Mouse (Mus musculus) liver, adult 2 months (tissue): ENCODE measurements around the gene Cyp2d11. TPM values are rescaled to one million over a fixed set of nuclear protein-coding genes. Genes with fewer than 3 reads are reported as not detected.

Experiments used
- DNase-seq: peaks from one replicate; pipeline ENCODE4 v3.0.0-alpha.2; 2011; ENCODE audit warnings: low read depth, low spot score; ENCODE audit errors: extremely low read depth
- H3K27ac ChIP-seq: fragments of 200-500 bp; replicated peaks from 2 replicates; pipeline ENCODE4 v1.5.1; 2012; ENCODE audit warnings: low read depth, mild to moderate bottlenecking, control low read depth, inconsistent platforms, low read length; ENCODE audit not compliant: insufficient read depth
- H3K27me3 ChIP-seq: fragments of 200-500 bp; 2 replicates; pipeline ENCODE4 v1.6.1; 2012; ENCODE audit warnings: mild to moderate bottlenecking, moderate library complexity, low read length, inconsistent platforms; ENCODE audit not compliant: control insufficient read depth, insufficient read depth
- H3K36me3 ChIP-seq: fragments of 200-500 bp; 2 replicates; pipeline ENCODE4 v1.6.1; 2012; ENCODE audit warnings: low read length, inconsistent platforms; ENCODE audit not compliant: control insufficient read depth, insufficient read depth
- H3K4me1 ChIP-seq: fragments of 200-500 bp; 2 replicates; pipeline ENCODE4 v1.6.1; 2011; ENCODE audit warnings: low read length; ENCODE audit not compliant: control insufficient read depth, insufficient read depth
- H3K4me3 ChIP-seq: fragments of 200-500 bp; 2 replicates; pipeline ENCODE4 v1.5.1; 2011; ENCODE audit warnings: low read depth, mild to moderate bottlenecking, control low read depth, low read length, moderate library complexity; ENCODE audit not compliant: insufficient read depth
- H3K79me2 ChIP-seq: fragments of 200-500 bp; 2 replicates; pipeline ENCODE4 v1.6.1; 2012; ENCODE audit warnings: inconsistent platforms, mild to moderate bottlenecking, low read length, moderate library complexity; ENCODE audit not compliant: control insufficient read depth, insufficient read depth
- H3K9ac ChIP-seq: fragments of 200-500 bp; 2 replicates; pipeline ENCODE4 v1.6.1; 2012; ENCODE audit warnings: low read depth, mild to moderate bottlenecking, control low read depth, inconsistent platforms, low read length
- CTCF ChIP-seq: fragments of 200-500 bp; IDR thresholded peaks from 2 replicates; pipeline ENCODE4 v1.5.1; 2011; ENCODE audit warnings: low read depth, low read length, control low read depth
- POLR2A ChIP-seq: fragments of 200-500 bp; IDR thresholded peaks from 2 replicates; pipeline ENCODE4 v1.6.1; 2011; ENCODE audit warnings: low read length, control low read depth; ENCODE audit not compliant: insufficient read depth; ENCODE audit errors: extremely low read depth
- WGBS: fragments of 180-500 bp; shearing (Covaris S2); methylation state at CpG from one replicate; pipeline ENCODE4 v1.1.7; 2018; 5-methylcytosine and 5-hydroxymethylcytosine counted together
- polyA plus RNA-seq: library from polyadenylated mRNA; depleted of rRNA; stranded (reverse); fragments of >200 nt; gene quantifications from 2 replicates; pipeline ENCODE4 v1.2.3, GENCODE M21; 2012
- total RNA-seq: library from RNA; depleted of rRNA; stranded (reverse); fragments of >200 nt; gene quantifications from 2 replicates; pipeline ENCODE4 v1.2.3, GENCODE M21; 2014

Gene Cyp2d11
- total and polyA plus RNA-seq, 2 experiments, result 0.46 to 0.91 TPM

- 46% methylated on average over 4 of the region's 4 CpGs for WGBS
- Histone ChIP-seq H3K27ac (peak overlapping the region; percentile 80), H3K36me3 (peaks cover 13% of the 10 kb centered on the region), H3K4me3 (no peak overlapping the region), H3K79me2 (peaks cover 7% of the 10 kb centered on the region; the same call in 1 of the 2 replicates), H3K9ac (peak overlapping the region; percentile 13), H3K4me1 (peaks cover 24% of the 10 kb centered on the region), H3K27me3 (no peaks in the 10 kb centered on the region)
- TF ChIP-seq CTCF (no peak), POLR2A (no peak)
- no peak for DNase-seq
These were observed 13.7 kb upstream of the Cyp2d11 start for GRCm38 (mm10) chr15:82407536-82407935.

- WGBS, result 21% methylated on average over 6 of the region's 6 CpGs
- Histone ChIP-seq H3K4me3 (peak within 1 kb of the TSS; percentile 83), H3K9ac (peak within 1 kb of the TSS; percentile 97), H3K36me3 (peaks cover 18% of the 10 kb centered on the region), H3K79me2 (peaks cover 7% of the 10 kb centered on the region; the same call in 1 of the 2 replicates), H3K27ac (peak within 1 kb of the TSS; percentile 94), H3K27me3 (no peaks in the 10 kb centered on the region), H3K4me1 (peaks cover 29% of the 10 kb centered on the region)
- TF ChIP-seq CTCF (no peak), POLR2A (peak; percentile 91)
- DNase-seq, result peak; percentile 97
These were observed 13.2 kb upstream of the Cyp2d11 start, which contains the start of gene Cyp2d10 for GRCm38 (mm10) chr15:82406981-82407380. TSS of gene Cyp2d10 (minus strand) at chr15:82407195.

GRCm38 (mm10) chr15:82404163-82404562, 10.3 kb upstream of the Cyp2d11 start:
- H3K79me2 ChIP-seq, result peaks cover 7% of the 10 kb centered on the region; the same call in 1 of the 2 replicates
- H3K36me3 ChIP-seq, result peaks cover 18% of the 10 kb centered on the region
- H3K4me1 ChIP-seq, result peaks cover 32% of the 10 kb centered on the region
- H3K27ac ChIP-seq, result 0 out of 2 replicates have a peak overlapping the region, but pooled peaks have one; percentile 1
- H3K4me3 ChIP-seq, result no peak overlapping the region
- TF ChIP-seq POLR2A, result no peak
- no peak overlapping the region for H3K9ac ChIP-seq
- H3K27me3 ChIP-seq, result no peaks in the 10 kb centered on the region
- WGBS, result 69% methylated on average over 3 of the region's 3 CpGs
- peak; percentile 45 for DNase-seq

GRCm38 (mm10) chr15:82403606-82404005, 9.8 kb upstream of the Cyp2d11 start:
- Histone ChIP-seq H3K36me3 (peaks cover 18% of the 10 kb centered on the region), H3K4me3 (no peak overlapping the region), H3K9ac (no peak overlapping the region; the same call in 1 of the 2 replicates), H3K79me2 (peaks cover 7% of the 10 kb centered on the region; the same call in 1 of the 2 replicates), H3K27ac (peak overlapping the region; percentile 0; the same call in 1 of the 2 replicates), H3K27me3 (no peaks in the 10 kb centered on the region), H3K4me1 (peaks cover 32% of the 10 kb centered on the region)
- peak; percentile 80 for DNase-seq
- 61% methylated on average over 9 of the region's 9 CpGs for WGBS
- TF ChIP-seq CTCF (0 out of 2 replicates have a peak, but pooled peaks have one; percentile 3), POLR2A (no peak)

- Histone ChIP-seq H3K27me3 (no peaks in the 10 kb centered on the region), H3K36me3 (peaks cover 18% of the 10 kb centered on the region), H3K79me2 (peaks cover 7% of the 10 kb centered on the region; the same call in 1 of the 2 replicates), H3K4me3 (no peak overlapping the region), H3K9ac (no peak overlapping the region), H3K27ac (peak overlapping the region; percentile 70; the same call in 1 of the 2 replicates), H3K4me1 (peaks cover 28% of the 10 kb centered on the region)
- WGBS, result 91% methylated on average over 6 of the region's 6 CpGs
- DNase-seq, result no peak
- TF ChIP-seq POLR2A, result no peak
- no peak for TF ChIP-seq CTCF
These were observed 8.9 kb upstream of the Cyp2d11 start for GRCm38 (mm10) chr15:82402741-82403140.

- DNase-seq, result peak; percentile 54
- Histone ChIP-seq H3K4me3 (no peak overlapping the region), H3K79me2 (peaks cover 7% of the 10 kb centered on the region; the same call in 1 of the 2 replicates), H3K27me3 (no peaks in the 10 kb centered on the region), H3K27ac (peak overlapping the region; percentile 70), H3K4me1 (peaks cover 24% of the 10 kb centered on the region; the same call in 1 of the 2 replicates), H3K9ac (0 out of 2 replicates have a peak overlapping the region, but pooled peaks have one; percentile 11), H3K36me3 (peaks cover 18% of the 10 kb centered on the region)
- TF ChIP-seq POLR2A (no peak), CTCF (no peak)
These were observed 8.3 kb upstream of the Cyp2d11 start for GRCm38 (mm10) chr15:82402106-82402505.
